Mouse (Mus musculus) limb, embryonic 14.5 days (tissue): ENCODE results near the gene Wdr1. TPM values are rescaled to one million over a fixed set of nuclear protein-coding genes. Genes with fewer than 3 reads are reported as not detected.

Experiments
- ATAC-seq: fragments of 200-750 bp; cut with Nextera tagmentation; 2 replicates; pipeline ENCODE4 v1.8.0; 2017; ENCODE audit warnings: low read depth, moderate number of reproducible peaks, moderate TSS enrichment; ENCODE audit not compliant: low FRiP score
- DNase-seq: peaks from one replicate; pipeline ENCODE4 v3.0.0-alpha.2; 2015; ENCODE audit warnings: low spot score
- H3K27ac ChIP-seq: fragments of 300-500 bp; sonication (generic); replicated peaks from 2 replicates; pipeline ENCODE4 v1.5.1; 2014; ENCODE audit warnings: low read depth, mild to moderate bottlenecking, low read length, moderate library complexity, mixed read lengths
- H3K27me3 ChIP-seq: fragments of 300-500 bp; sonication (generic); 2 replicates; pipeline ENCODE4 v1.6.1; 2014; ENCODE audit warnings: low read length, mixed read lengths; ENCODE audit not compliant: control insufficient read depth, insufficient read depth
- H3K36me3 ChIP-seq: fragments of 300-500 bp; sonication (generic); 2 replicates; pipeline ENCODE4 v1.6.1; 2014; ENCODE audit warnings: mild to moderate bottlenecking, low read length, moderate library complexity, mixed read lengths; ENCODE audit not compliant: control insufficient read depth, insufficient read depth
- H3K4me1 ChIP-seq: fragments of 300-500 bp; sonication (generic); 2 replicates; pipeline ENCODE4 v1.6.1; 2014; ENCODE audit warnings: antibody characterized with exemption, low read length, mixed read lengths; ENCODE audit not compliant: control insufficient read depth, insufficient read depth
- H3K4me2 ChIP-seq: fragments of 300-500 bp; sonication (generic); replicated peaks from 2 replicates; pipeline ENCODE4 v1.6.1; 2014; ENCODE audit warnings: low read depth, mild to moderate bottlenecking, low read length, moderate library complexity; ENCODE audit not compliant: severe bottlenecking
- H3K4me3 ChIP-seq: fragments of 300-500 bp; sonication (generic); replicated peaks from 2 replicates; pipeline ENCODE4 v1.5.1; 2014; ENCODE audit warnings: low read length
- H3K9ac ChIP-seq: fragments of 300-500 bp; sonication (generic); 2 replicates; pipeline ENCODE4 v1.6.1; 2014; ENCODE audit warnings: mild to moderate bottlenecking, low read depth, low read length, moderate library complexity; ENCODE audit not compliant: severe bottlenecking
- H3K9me3 ChIP-seq: fragments of 300-500 bp; sonication (generic); 2 replicates; pipeline ENCODE4 v1.6.1; 2016; ENCODE audit warnings: low read length; ENCODE audit not compliant: control insufficient read depth
- POLR2A ChIP-seq: fragments of 200-500 bp; IDR thresholded peaks from 2 replicates; pipeline ENCODE4 v1.8.0; 2012; ENCODE audit warnings: inconsistent platforms, mild to moderate bottlenecking, moderate library complexity, borderline replicate concordance; ENCODE audit not compliant: insufficient read depth, insufficient read length; ENCODE audit errors: extremely low read depth
- WGBS: fragments of 180-500 bp; shearing (Covaris S2); extraction: QIAGEN DNeasy Blood & Tissue Kit; methylation state at CpG from one replicate; pipeline ENCODE4 v1.1.7; 2014; 5-methylcytosine and 5-hydroxymethylcytosine counted together
- polyA plus RNA-seq, 2 experiments: library from polyadenylated mRNA; depleted of rRNA in 1 of 2; stranded (reverse) in 1 of 2; unstranded in 1 of 2; fragments of >200 nt; fragmentation: Nextera tagmentation in 1 of 2; extraction: Ambion mirVana in 1 of 2; gene quantifications; 2 replicates each; pipeline versions ENCODE4 v1.2.1 to v1.2.3; 2012 to 2014

Wdr1 gene
- polyA plus RNA-seq, 2 experiments: 136 to 231 TPM

DNA sequence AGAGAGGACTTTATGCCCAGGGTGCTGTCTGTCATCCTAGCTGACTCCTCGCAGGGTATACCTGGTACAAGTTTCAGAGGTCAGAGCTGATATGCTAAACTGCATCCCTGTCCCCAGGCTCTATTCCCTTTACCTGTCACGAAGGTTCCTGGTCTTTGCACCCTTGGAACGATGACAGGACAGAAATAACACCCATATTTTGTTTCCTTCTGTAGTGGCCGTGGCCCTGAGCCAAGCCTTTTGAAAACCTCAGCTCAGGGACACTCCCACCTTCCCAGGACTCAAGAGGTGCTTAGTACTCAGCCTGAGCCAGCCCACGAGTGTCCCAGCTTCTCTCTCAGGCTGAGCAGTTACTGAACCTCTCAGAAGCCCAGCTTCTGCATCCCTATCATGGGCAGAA is 64.5 kb downstream of the Wdr1 start:
- Histone ChIP-seq H3K4me1 (no peaks in the 10 kb centered on the region), H3K4me3 (no peak overlapping the region), H3K27me3 (no peaks in the 10 kb centered on the region), H3K36me3 (no peaks in the 10 kb centered on the region), H3K4me2 (no peak overlapping the region), H3K27ac (no peak overlapping the region), H3K9ac (no peak overlapping the region), H3K9me3 (no peaks in the 10 kb centered on the region)
- WGBS: 67% methylated on average over 5 of the region's 5 CpGs
- ATAC-seq (no peak), DNase-seq (no peak)
- TF ChIP-seq POLR2A: no peak

DNA sequence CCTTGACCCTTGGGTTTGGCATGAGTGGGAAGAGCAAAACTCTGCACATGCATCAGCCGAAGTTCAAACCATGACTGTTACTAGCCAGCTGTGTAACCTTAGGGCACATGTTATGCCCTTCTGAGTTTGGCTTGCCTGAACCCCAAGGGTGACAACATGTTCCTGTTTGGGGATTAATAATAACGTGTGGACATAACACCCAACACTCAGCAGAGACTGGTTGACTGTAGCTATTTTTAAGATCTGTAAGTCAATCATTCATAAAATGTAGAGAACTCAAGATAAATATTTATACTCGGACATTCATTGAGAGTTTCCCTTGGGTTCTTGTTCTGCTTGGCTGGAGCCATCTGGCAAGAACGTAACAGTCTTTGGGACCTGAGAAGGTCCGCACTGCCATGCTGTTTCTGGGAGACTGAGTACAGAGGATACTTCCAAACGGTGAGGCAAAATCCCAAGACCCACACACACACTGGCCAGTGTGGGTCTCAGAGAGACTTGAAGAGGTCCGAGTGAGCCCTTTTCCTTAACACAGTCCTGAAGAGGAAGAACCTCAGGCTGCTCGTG is 66.4 kb downstream of the Wdr1 start:
- TF ChIP-seq POLR2A: no peak
- Histone ChIP-seq H3K27ac (no peak overlapping the region), H3K36me3 (no peaks in the 10 kb centered on the region), H3K9ac (no peak overlapping the region), H3K4me3 (no peak overlapping the region), H3K27me3 (no peaks in the 10 kb centered on the region), H3K9me3 (no peaks in the 10 kb centered on the region), H3K4me1 (no peaks in the 10 kb centered on the region), H3K4me2 (no peak overlapping the region)
- WGBS: 79% methylated on average over 8 of the region's 8 CpGs
- ATAC-seq (no peak), DNase-seq (no peak)

DNA sequence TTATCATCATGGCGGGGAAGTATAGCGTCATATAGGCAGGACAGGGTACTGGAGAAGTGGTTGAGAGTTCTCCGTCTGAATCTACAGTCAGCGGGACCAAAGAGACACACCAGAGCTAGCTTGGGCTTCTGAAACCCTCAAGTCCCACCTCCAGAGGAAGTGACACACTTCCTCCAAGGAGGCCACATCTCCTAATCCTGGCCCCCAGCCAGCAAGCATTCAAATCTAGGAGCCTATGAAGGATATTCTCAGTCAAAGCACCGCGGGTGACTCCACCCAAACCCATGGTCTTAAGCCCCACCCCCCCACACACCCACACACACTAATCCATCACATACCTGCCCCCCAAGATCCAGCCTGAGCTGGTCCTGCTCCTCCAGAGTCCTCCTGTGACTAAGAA is 69.1 kb downstream of the Wdr1 start:
- 94% methylated on average over 6 of the region's 6 CpGs for WGBS
- Histone ChIP-seq H3K4me2 (no peak overlapping the region), H3K9ac (no peak overlapping the region), H3K27me3 (no peaks in the 10 kb centered on the region), H3K36me3 (no peaks in the 10 kb centered on the region), H3K4me1 (no peaks in the 10 kb centered on the region), H3K27ac (no peak overlapping the region), H3K4me3 (no peak overlapping the region), H3K9me3 (no peaks in the 10 kb centered on the region)
- DNase-seq: no peak
- no peak for TF ChIP-seq POLR2A
- ATAC-seq: no peak

DNA sequence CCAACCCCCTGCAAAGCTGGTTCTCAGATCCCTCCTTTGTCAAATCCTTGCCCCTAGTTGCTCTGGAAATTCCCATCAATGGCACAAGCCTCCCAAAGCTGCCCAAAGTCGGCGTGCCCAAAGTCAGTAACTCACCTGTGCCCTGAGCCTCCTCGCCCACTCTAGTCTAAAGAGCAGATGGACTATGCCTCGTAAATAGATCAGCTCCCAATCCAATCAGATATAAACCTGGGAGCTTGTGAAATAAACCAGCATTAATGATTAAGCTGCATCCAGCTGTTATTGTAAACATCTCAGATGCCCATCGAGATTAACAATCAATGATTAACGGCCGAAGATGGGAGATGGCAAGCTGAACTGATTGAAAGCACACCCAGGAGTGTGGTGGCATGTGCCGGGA is 71.3 kb downstream of the Wdr1 start:
- WGBS: 80% methylated on average over 8 of the region's 8 CpGs
- no peaks in the 10 kb centered on the region for H3K27me3 ChIP-seq
- no peaks in the 10 kb centered on the region for H3K9me3 ChIP-seq
- H3K4me1 ChIP-seq: no peaks in the 10 kb centered on the region
- no peak overlapping the region for H3K27ac ChIP-seq
- no peaks in the 10 kb centered on the region for H3K36me3 ChIP-seq
- H3K9ac ChIP-seq: no peak overlapping the region
- H3K4me3 ChIP-seq: no peak overlapping the region
- no peak for TF ChIP-seq POLR2A
- H3K4me2 ChIP-seq: no peak overlapping the region
- ATAC-seq: no peak
- no peak for DNase-seq

DNA sequence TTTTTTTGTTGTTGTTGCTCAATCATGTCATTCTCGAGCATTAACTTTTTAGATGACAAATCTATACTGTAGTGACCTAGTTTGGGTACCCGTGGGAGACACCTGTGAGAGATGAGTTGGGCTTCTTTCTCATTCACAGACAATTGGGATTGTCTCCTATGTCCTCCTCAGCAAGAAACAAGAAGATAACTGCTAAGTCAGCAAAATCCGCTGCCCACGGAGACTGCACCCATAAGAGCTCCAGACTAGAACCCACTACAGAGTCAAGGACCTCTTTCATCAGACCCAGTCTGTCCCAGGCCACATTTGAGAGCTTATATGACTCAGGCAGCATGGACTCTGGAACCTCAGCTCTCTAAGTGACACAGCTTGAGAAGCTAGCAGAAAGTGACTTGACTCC is 73.3 kb downstream of the Wdr1 start:
- TF ChIP-seq POLR2A: no peak
- WGBS: 90% methylated on average over 4 of the region's 4 CpGs
- H3K4me2 ChIP-seq: no peak overlapping the region
- no peak overlapping the region for H3K27ac ChIP-seq
- H3K4me1 ChIP-seq: no peaks in the 10 kb centered on the region
- H3K9me3 ChIP-seq: no peaks in the 10 kb centered on the region
- no peak overlapping the region for H3K4me3 ChIP-seq
- no peaks in the 10 kb centered on the region for H3K36me3 ChIP-seq
- H3K9ac ChIP-seq: no peak overlapping the region
- H3K27me3 ChIP-seq: no peaks in the 10 kb centered on the region
- no peak for DNase-seq
- no peak for ATAC-seq
